Mouse (Mus musculus) cerebellum, postnatal 14 days (tissue): Measurements from ENCODE around the gene Prl8a2.

Experiments
- DNase-seq, 2 experiments: peaks; one replicate each; pipeline ENCODE4 v3.0.0; 2021; ENCODE audit warnings: mixed read lengths in 2 of 2

Gene Prl8a2

DNA sequence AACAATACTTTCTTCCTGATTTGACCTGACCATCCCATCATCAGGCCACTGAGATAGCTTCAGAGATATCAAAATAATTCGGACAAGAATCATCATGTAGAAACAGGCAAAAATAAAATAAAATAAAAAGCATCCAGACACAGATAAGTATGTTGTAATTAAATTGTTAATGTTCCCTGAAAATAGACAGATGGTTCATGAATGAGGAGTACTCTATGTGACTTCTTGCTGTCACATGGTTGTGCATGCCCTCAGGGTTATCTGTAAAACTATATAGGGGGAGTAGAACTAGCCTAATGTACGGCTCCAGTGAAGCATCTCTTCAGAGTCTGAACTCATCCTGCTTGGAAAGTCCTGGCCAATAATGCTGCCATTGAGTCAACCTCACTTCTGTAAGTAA lies at the start of gene Prl8a2:
Prl8a2 (plus strand) TSS at position 301 of the 400 bp plus-strand sequence.
- DNase-seq, result no peak

DNA sequence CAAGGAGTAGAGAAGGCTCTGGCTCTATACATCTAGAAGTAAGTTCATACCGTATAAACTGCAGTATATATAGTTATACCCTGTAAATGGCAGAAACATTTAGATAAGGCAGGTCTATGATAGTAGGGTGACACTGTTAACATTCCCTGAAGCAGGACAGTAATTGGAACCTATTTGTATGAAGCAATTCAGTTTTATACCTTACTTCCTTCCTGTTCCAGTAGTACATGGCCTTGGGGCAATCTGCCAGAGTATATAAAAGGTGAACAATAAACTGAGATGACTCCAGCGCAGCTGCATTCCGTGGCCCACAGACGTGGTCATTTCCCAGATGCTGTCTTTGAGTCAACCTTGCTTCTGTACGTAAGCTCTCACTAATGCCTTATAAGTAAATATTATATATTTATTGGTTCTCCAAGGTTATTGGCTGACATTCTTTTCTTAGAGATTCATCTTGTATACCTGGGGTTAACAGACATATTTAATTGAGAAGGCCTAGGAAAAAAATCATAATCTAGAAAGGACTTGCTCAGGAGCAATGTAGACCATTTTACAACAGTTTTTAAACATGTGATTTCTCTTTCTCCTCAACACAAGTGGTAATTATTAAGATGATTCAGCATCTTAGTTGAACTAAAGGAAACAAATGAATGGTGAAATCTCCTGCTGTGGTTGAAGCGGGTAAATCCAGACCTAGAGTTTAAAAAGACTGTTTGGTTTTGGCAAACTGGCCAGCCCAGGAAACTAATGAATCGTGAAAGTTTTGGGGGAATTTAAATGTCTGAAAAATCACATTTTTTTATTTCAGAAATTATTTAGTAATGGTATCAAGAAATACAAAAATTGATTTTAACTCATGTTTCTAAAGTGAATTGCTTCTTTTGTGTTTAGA lies 32.9 kb upstream of the Prl8a2 start, which contains the start of gene Prl6a1:
Prl6a1 (plus strand) TSS at position 294 of the 892 bp plus-strand sequence.
- DNase-seq, result no peak

DNA sequence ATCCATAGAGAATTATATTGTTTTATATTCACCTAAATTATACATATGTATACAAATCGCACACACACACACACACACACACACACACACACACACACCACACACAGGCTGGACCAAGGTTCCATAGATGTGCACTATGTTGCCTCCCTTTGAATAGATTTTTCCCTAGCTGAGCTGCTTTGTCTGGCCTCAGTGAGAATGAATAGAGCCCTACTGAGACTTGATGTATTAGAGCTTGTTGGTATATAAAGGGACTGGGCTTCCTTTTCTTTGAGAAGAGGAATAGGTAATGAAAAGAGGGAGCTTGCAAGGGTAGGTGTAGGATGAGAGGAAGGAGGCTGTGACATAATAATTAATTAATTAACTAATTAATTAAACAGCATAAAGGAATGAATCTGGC lies 10.5 kb upstream of the Prl8a2 start:
- no peak for DNase-seq

DNA sequence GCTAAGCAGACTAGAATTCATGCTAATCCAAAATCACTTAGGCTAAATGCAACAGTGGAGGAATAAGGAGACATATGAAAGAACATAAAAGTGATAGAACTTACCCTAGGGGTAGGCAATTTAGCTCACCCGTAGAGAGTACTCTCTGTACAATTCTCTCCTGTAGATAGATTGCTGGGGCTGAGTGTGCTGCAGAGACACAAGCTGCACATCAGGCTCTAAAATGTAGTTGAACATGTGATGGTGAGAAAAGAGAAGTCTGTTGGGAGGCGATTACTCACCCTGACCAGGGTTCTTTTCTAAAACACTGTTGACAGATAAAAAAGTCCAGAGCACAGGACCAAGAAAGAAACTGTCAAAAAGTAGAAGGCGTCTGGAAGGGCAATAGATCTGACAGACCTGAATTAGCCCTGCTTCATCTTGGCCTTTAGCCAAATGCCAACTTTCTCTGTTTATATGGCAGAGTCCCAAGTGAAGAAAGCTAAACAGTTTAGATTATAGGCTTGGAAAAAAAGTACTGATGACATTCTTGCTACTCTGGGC lies 2.7 kb upstream of the Prl8a2 start:
- peak in 1 of 2 experiments; percentile 1 for DNase-seq

DNA sequence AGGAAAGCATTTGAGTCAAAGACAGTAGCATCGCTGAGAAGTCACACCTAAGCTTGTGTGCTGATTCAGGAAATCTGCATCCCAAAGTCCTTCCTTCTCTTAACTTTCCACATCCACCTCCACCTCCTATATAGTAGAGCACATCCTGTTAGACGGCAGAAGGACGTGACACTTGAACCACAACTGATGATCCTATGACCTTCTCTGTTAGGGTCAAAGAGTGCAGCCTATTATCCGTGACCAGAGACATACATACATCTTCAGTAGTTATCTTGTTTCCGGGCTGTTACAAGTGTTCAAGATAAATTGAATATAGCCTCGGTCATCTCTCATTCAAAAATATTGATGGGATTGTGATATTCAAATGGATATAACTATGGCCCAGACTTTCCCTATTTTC lies 45.3 kb downstream of the Prl8a2 start, which contains the start of gene Prl2b1:
Prl2b1 (minus strand) TSS at position 101 of the 400 bp plus-strand sequence.
- DNase-seq, result no peak

DNA sequence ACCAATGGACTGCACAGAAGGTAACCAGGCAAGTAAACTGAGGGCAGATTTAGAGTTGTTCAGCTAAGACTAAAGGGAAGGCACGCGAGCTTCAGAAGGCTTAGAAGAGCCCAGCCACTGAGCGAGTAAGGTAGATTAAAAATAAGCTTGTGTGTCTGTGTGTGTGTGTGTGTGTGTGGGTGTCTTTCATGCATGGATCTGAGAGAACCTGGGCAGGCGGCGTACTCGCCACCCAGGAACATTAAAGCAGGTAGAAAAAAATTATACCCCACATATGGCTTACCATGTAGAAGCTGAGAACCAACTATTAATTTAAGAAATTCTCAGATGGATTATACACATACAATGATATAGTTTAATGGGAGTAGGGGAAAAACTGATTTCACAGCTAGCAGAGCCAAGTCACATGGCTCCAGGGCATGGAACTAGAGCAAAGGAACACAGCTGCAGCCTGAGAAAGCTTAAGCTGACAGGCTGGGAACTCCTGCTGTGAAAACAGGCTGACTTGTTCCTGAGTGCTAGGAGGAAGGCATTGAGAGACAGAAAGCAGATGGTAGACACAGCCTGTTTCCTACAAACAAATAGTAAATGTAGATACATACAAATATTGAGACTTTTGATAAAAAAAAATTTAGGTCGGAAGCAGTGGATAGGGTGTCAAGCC lies 53.7 kb downstream of the Prl8a2 start:
- DNase-seq, result peak; percentile 78 to 81
